Mouse (Mus musculus) left cerebral cortex, adult 11 months (tissue): ENCODE data around the gene Mup15.
"Not testable (repeated sequence)": the region's sequence is repeated elsewhere in the genome, so short reads cannot be mapped to it uniquely, and the experiment has no call there.

Experiments used
- DNase-seq: peaks from one replicate; pipeline ENCODE4 v3.0.0; 2022; ENCODE audit warnings: low spot score

Gene Mup15

DNA sequence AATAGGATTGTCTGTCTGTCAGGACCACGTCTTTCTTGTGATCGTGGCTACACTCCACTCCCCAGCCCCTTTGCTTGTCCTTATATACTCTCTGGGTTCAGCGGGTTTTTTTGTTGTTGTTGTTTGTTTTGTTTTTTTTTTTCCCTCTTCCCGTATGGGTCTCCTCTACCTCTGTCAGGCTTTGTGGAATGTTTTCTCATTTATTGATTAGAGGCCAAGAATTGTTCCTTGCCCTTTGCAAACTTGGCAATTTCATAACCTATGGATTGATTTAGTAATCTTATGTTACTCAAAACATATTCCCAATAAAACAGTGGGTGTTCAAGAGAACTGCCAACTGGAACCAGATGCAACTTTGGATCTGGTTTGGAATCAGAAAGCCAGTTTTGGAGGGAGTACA is at the start of gene Mup15:
Gene Mup15 (minus strand): TSS at position 101 of the 400 bp plus-strand sequence.
- DNase-seq = not testable (repeated sequence)
